Mouse (Mus musculus): ENCODE data around the gene Etl4. TPM values are rescaled to one million over a fixed set of nuclear protein-coding genes. Genes with fewer than 3 reads are reported as not detected.

Gene Etl4
- polyA plus RNA-seq, 1 experiment from 2014 or later: 12.4 TPM

GRCm38 (mm10) chr2:20520636-20521595 is 611.3 kb downstream of the Etl4 start:
- Histone ChIP-seq H3K36me3 (ENCODE audit: control insufficient read depth, insufficient read depth, low read length) (no peaks in the 10 kb centered on the region), H3K9ac (ENCODE audit: low read length) (peak overlapping the region; percentile 72), H3K9me3 (ENCODE audit: control insufficient read depth, low read length) (no peaks in the 10 kb centered on the region), H3K4me2 (replicated peaks; ENCODE audit: low read depth) (peak overlapping the region; percentile 77), H3K27ac (replicated peaks) (peak overlapping the region; percentile 95), H3K27me3 (ENCODE audit: control insufficient read depth, insufficient read depth, low read length) (no peaks in the 10 kb centered on the region), H3K4me3 (ENCODE audit: low read depth, low read length) (peak overlapping the region; percentile 59), H3K4me1 (replicated peaks; ENCODE audit: control insufficient read depth, insufficient read depth) (no peaks in the 10 kb centered on the region)
- DNase-seq (ENCODE audit: low spot score) (peak; percentile 40), ATAC-seq (ENCODE audit: low FRiP score, low TSS enrichment) (peak; percentile 48; the same call in 1 of the 2 replicates)
- TF ChIP-seq CTCF (IDR thresholded peaks at IDR 0.05; ENCODE audit: low read depth) (no peak), EP300 (optimal IDR thresholded peaks at IDR 0.05) (no peak)
- 20% methylated on average over 23 of the region's 23 CpGs for WGBS

- ATAC-seq (ENCODE audit: low FRiP score, low TSS enrichment) (no peak), DNase-seq (ENCODE audit: low spot score) (no peak)
- Histone ChIP-seq H3K4me1 (replicated peaks; ENCODE audit: control insufficient read depth, insufficient read depth) (0 out of 2 replicates have a peak, but pooled peaks cover 4% of the 10 kb centered on the region), H3K4me3 (ENCODE audit: low read depth, low read length) (no peak overlapping the region), H3K9me3 (ENCODE audit: control insufficient read depth, low read length) (no peaks in the 10 kb centered on the region), H3K4me2 (replicated peaks; ENCODE audit: low read depth) (peak overlapping the region; percentile 77), H3K36me3 (ENCODE audit: control insufficient read depth, insufficient read depth, low read length) (no peaks in the 10 kb centered on the region), H3K27me3 (ENCODE audit: control insufficient read depth, insufficient read depth, low read length) (no peaks in the 10 kb centered on the region), H3K9ac (ENCODE audit: low read length) (no peak overlapping the region), H3K27ac (replicated peaks) (no peak overlapping the region)
- TF ChIP-seq EP300 (optimal IDR thresholded peaks at IDR 0.05): no peak
- no peak for TF ChIP-seq CTCF (IDR thresholded peaks at IDR 0.05; ENCODE audit: low read depth)
- 55% methylated on average over 11 of the region's 11 CpGs for WGBS
These were observed 612.2 kb downstream of the Etl4 start for GRCm38 (mm10) chr2:20521686-20522285.

- WGBS: 78% methylated on average over 3 of the region's 3 CpGs
These were observed 614.1 kb downstream of the Etl4 start for GRCm38 (mm10) chr2:20523636-20524035.

GRCm38 (mm10) chr2:20525879-20526593 is 616.5 kb downstream of the Etl4 start:
- Histone ChIP-seq H3K9me3 (ENCODE audit: control insufficient read depth, low read length) (no peaks in the 10 kb centered on the region), H3K4me3 (ENCODE audit: low read depth, low read length) (no peak overlapping the region), H3K4me1 (replicated peaks; ENCODE audit: control insufficient read depth, insufficient read depth) (0 out of 2 replicates have a peak, but pooled peaks cover 4% of the 10 kb centered on the region), H3K36me3 (ENCODE audit: control insufficient read depth, insufficient read depth, low read length) (peaks cover 7% of the 10 kb centered on the region; the same call in 1 of the 2 replicates), H3K4me2 (replicated peaks; ENCODE audit: low read depth) (no peak overlapping the region), H3K27ac (replicated peaks) (peak overlapping the region; percentile 73), H3K9ac (ENCODE audit: low read length) (no peak overlapping the region), H3K27me3 (ENCODE audit: control insufficient read depth, insufficient read depth, low read length) (no peaks in the 10 kb centered on the region)
- ATAC-seq (ENCODE audit: low FRiP score, low TSS enrichment): peak; percentile 95
- WGBS: 19% methylated on average over 4 of the region's 4 CpGs
- DNase-seq (ENCODE audit: low spot score): peak; percentile 57
- TF ChIP-seq EP300 (optimal IDR thresholded peaks at IDR 0.05): no peak
- peak; percentile 62; the same call in 1 of the 2 replicates for TF ChIP-seq CTCF (IDR thresholded peaks at IDR 0.05; ENCODE audit: low read depth)

More at GRCm38 (mm10) chr2:20523636-20524035, 614.1 kb downstream of the Etl4 start:
- H3K27ac ChIP-seq (replicated peaks): no peak overlapping the region
- ATAC-seq (ENCODE audit: low FRiP score, low TSS enrichment): no peak
- no peak for TF ChIP-seq CTCF (IDR thresholded peaks at IDR 0.05; ENCODE audit: low read depth)
- no peak for TF ChIP-seq EP300 (optimal IDR thresholded peaks at IDR 0.05)
- no peak overlapping the region for H3K9ac ChIP-seq (ENCODE audit: low read length)
- H3K4me1 ChIP-seq (replicated peaks; ENCODE audit: control insufficient read depth, insufficient read depth): 0 out of 2 replicates have a peak, but pooled peaks cover 4% of the 10 kb centered on the region
- no peaks in the 10 kb centered on the region for H3K9me3 ChIP-seq (ENCODE audit: control insufficient read depth, low read length)
- H3K36me3 ChIP-seq (ENCODE audit: control insufficient read depth, insufficient read depth, low read length): no peaks in the 10 kb centered on the region
- H3K4me3 ChIP-seq (ENCODE audit: low read depth, low read length): no peak overlapping the region
- no peak overlapping the region for H3K4me2 ChIP-seq (replicated peaks; ENCODE audit: low read depth)
- no peak for DNase-seq (ENCODE audit: low spot score)
- no peaks in the 10 kb centered on the region for H3K27me3 ChIP-seq (ENCODE audit: control insufficient read depth, insufficient read depth, low read length)

- no peaks in the 10 kb centered on the region for H3K27me3 ChIP-seq (ENCODE audit: control insufficient read depth, insufficient read depth, low read length)
- no peak overlapping the region for H3K4me2 ChIP-seq (replicated peaks; ENCODE audit: low read depth)
- peaks cover 7% of the 10 kb centered on the region; the same call in 1 of the 2 replicates for H3K36me3 ChIP-seq (ENCODE audit: control insufficient read depth, insufficient read depth, low read length)
- TF ChIP-seq CTCF (IDR thresholded peaks at IDR 0.05; ENCODE audit: low read depth) (no peak), EP300 (optimal IDR thresholded peaks at IDR 0.05) (no peak)
- 0 out of 2 replicates have a peak, but pooled peaks cover 4% of the 10 kb centered on the region for H3K4me1 ChIP-seq (replicated peaks; ENCODE audit: control insufficient read depth, insufficient read depth)
- H3K9me3 ChIP-seq (ENCODE audit: control insufficient read depth, low read length): no peaks in the 10 kb centered on the region
- 94% methylated on average over 3 of the region's 3 CpGs for WGBS
- ATAC-seq (ENCODE audit: low FRiP score, low TSS enrichment): no peak
- peak overlapping the region; percentile 73; the same call in 1 of the 2 replicates for H3K27ac ChIP-seq (replicated peaks)
- DNase-seq (ENCODE audit: low spot score): no peak
- no peak overlapping the region for H3K4me3 ChIP-seq (ENCODE audit: low read depth, low read length)
- no peak overlapping the region for H3K9ac ChIP-seq (ENCODE audit: low read length)
These were observed 617.3 kb downstream of the Etl4 start for GRCm38 (mm10) chr2:20526856-20527255.
